Mouse (Mus musculus) myocyte (in vitro differentiated cells): ENCODE data around the gene Shld1. TPM values are rescaled to one million over a fixed set of nuclear protein-coding genes. Genes with fewer than 3 reads are reported as not detected.
A peak's percentile ranks its signal among the peaks of the same experiment; 100 is the strongest.

Source experiments
- H3K27me3 ChIP-seq: one replicate; pipeline ENCODE4 v1.6.1; 2011; ENCODE audit not compliant: control insufficient read depth, insufficient read depth, insufficient read length
- H3K36me3 ChIP-seq: one replicate; pipeline ENCODE4 v1.6.1; 2011; ENCODE audit not compliant: control insufficient read depth, insufficient read depth
- H3K4me2 ChIP-seq: one replicate; pipeline ENCODE4 v1.6.1; 2011; ENCODE audit warnings: low read depth, control low read depth
- H3K4me3 ChIP-seq: one replicate; pipeline ENCODE4 v1.5.1; 2011; ENCODE audit warnings: mild to moderate bottlenecking, control low read depth, moderate library complexity
- H3K79me2 ChIP-seq: one replicate; pipeline ENCODE4 v1.6.1; 2011; ENCODE audit not compliant: control insufficient read depth, insufficient read depth
- H3ac ChIP-seq: one replicate; pipeline ENCODE4 v1.6.1; 2011; ENCODE audit not compliant: control insufficient read depth, insufficient read length
- CEBPB ChIP-seq: IDR thresholded peaks from 2 replicates; pipeline ENCODE4 v1.6.1; 2011; ENCODE audit warnings: mild to moderate bottlenecking, moderate library complexity; ENCODE audit not compliant: poor library complexity, insufficient read depth, severe bottlenecking
- E2F4 ChIP-seq: IDR thresholded peaks from one replicate; pipeline ENCODE4 v1.6.1; 2011; ENCODE audit warnings: mild to moderate bottlenecking, control low read depth, moderate library complexity; ENCODE audit not compliant: insufficient read depth
- MAX ChIP-seq: IDR thresholded peaks from one replicate; pipeline ENCODE4 v1.6.1; 2011; ENCODE audit warnings: low read depth, mild to moderate bottlenecking, control low read depth
- MYOD1 ChIP-seq, 3 experiments: IDR thresholded peaks; one replicate each; pipeline ENCODE4 v1.6.1; 2011; ENCODE audit warnings: control low read depth in 2 of 3, low read depth in 2 of 3, mild to moderate bottlenecking in 2 of 3, moderate library complexity in 1 of 3; ENCODE audit not compliant: insufficient read length in 2 of 3, control insufficient read depth in 1 of 3
- MYOG ChIP-seq, 3 experiments: IDR thresholded peaks; one replicate each; pipeline ENCODE4 v1.6.1; 2011; ENCODE audit warnings: control low read depth in 2 of 3, low read depth in 2 of 3, mild to moderate bottlenecking in 2 of 3; ENCODE audit not compliant: insufficient read length in 2 of 3, control insufficient read depth in 1 of 3, insufficient read depth in 1 of 3
- POLR2A ChIP-seq: IDR thresholded peaks from one replicate; pipeline ENCODE4 v1.6.1; 2011; ENCODE audit warnings: low read depth, mild to moderate bottlenecking, control low read depth, moderate library complexity; ENCODE audit not compliant: insufficient read length
- POLR2AphosphoS2 ChIP-seq: IDR thresholded peaks from one replicate; pipeline ENCODE4 v1.6.1; 2011; ENCODE audit warnings: low read depth, control low read depth; ENCODE audit not compliant: insufficient read length
- REST ChIP-seq: IDR thresholded peaks from one replicate; pipeline ENCODE4 v1.6.1; 2011; ENCODE audit warnings: mild to moderate bottlenecking, control low read depth, moderate library complexity; ENCODE audit not compliant: insufficient read depth, insufficient read length
- SRF ChIP-seq: IDR thresholded peaks from one replicate; pipeline ENCODE4 v1.6.1; 2011; ENCODE audit warnings: low read depth; ENCODE audit not compliant: control insufficient read depth, insufficient read length
- TCF12 ChIP-seq: IDR thresholded peaks from one replicate; pipeline ENCODE4 v1.6.1; 2011; ENCODE audit warnings: mild to moderate bottlenecking, control low read depth; ENCODE audit not compliant: poor library complexity, insufficient read depth, severe bottlenecking
- TCF3 ChIP-seq: IDR thresholded peaks from one replicate; pipeline ENCODE4 v1.6.1; 2011; ENCODE audit warnings: low read depth, control low read depth; ENCODE audit not compliant: insufficient read length
- USF1 ChIP-seq: IDR thresholded peaks from one replicate; pipeline ENCODE4 v1.6.1; 2011; ENCODE audit warnings: low read depth, mild to moderate bottlenecking, control low read depth, moderate library complexity
- polyA plus RNA-seq: library from polyadenylated mRNA; unstranded; fragments of >200 nt; fragmentation: generic; extraction: Trizol; gene quantifications from one replicate; pipeline ENCODE4 v1.2.1, GENCODE M21; 2012; ENCODE audit warnings: missing spikeins

The Shld1 gene
- polyA plus RNA-seq, 1 experiment: 5.1 TPM

GRCm38 (mm10) chr2:132770822-132771221, 84.1 kb downstream of the Shld1 start:
- H3ac ChIP-seq: no peak overlapping the region
- no peak overlapping the region for H3K4me2 ChIP-seq
- H3K27me3 ChIP-seq: no peaks in the 10 kb centered on the region
- H3K79me2 ChIP-seq: no peaks in the 10 kb centered on the region
- TF ChIP-seq SRF (no peak), POLR2AphosphoS2 (no peak)
- no peak overlapping the region for H3K4me3 ChIP-seq
- no peaks in the 10 kb centered on the region for H3K36me3 ChIP-seq

GRCm38 (mm10) chr2:132780978-132781377, 94.2 kb downstream of the Shld1 start, which contains the start of gene Chgb:
Chgb (plus strand) TSS chr2:132781278.
- no peak within 1 kb of the TSS for H3K4me2 ChIP-seq
- TF ChIP-seq POLR2AphosphoS2 (no peak), MYOD1 (IDR thresholded peaks at IDR 0.05; ENCODE audit: control insufficient read depth in 1 of 3, insufficient read length in 2 of 3, low read depth in 2 of 3) (no peak), POLR2A (no peak), REST (no peak), TCF3 (no peak), USF1 (no peak), CEBPB (no peak), TCF12 (no peak), SRF (no peak), E2F4 (no peak), MYOG (IDR thresholded peaks at IDR 0.05; ENCODE audit: control insufficient read depth in 1 of 3, insufficient read depth in 1 of 3, insufficient read length in 2 of 3, low read depth in 2 of 3) (no peak)
- H3K27me3 ChIP-seq: no peaks in the 10 kb centered on the region
- no peak within 1 kb of the TSS for H3ac ChIP-seq
- H3K36me3 ChIP-seq: no peaks in the 10 kb centered on the region
- no peaks in the 10 kb centered on the region for H3K79me2 ChIP-seq
- H3K4me3 ChIP-seq: no peak within 1 kb of the TSS

GRCm38 (mm10) chr2:132781439-132782068, 94.8 kb downstream of the Shld1 start:
- Histone ChIP-seq H3K36me3 (no peaks in the 10 kb centered on the region), H3K27me3 (no peaks in the 10 kb centered on the region), H3K4me3 (no peak overlapping the region), H3K4me2 (no peak overlapping the region), H3K79me2 (no peaks in the 10 kb centered on the region), H3ac (no peak overlapping the region)
- TF ChIP-seq MYOG (IDR thresholded peaks at IDR 0.05; ENCODE audit: control insufficient read depth in 1 of 3, insufficient read depth in 1 of 3, insufficient read length in 2 of 3, low read depth in 2 of 3) (peak in 2 of 3 experiments; percentile 49 to 62), TCF3 (no peak), SRF (no peak), E2F4 (no peak), POLR2A (no peak), MAX (peak; percentile 84), MYOD1 (IDR thresholded peaks at IDR 0.05; ENCODE audit: control insufficient read depth in 1 of 3, insufficient read length in 2 of 3, low read depth in 2 of 3) (peak in 2 of 3 experiments; percentile 28 to 56), CEBPB (no peak), TCF12 (no peak), REST (peak; percentile 88), POLR2AphosphoS2 (no peak), USF1 (no peak)

GRCm38 (mm10) chr2:132784039-132784438, 97.3 kb downstream of the Shld1 start:
- Histone ChIP-seq H3ac (no peak overlapping the region), H3K79me2 (no peaks in the 10 kb centered on the region)

More at GRCm38 (mm10) chr2:132784039-132784438, 97.3 kb downstream of the Shld1 start:
- no peak overlapping the region for H3K4me2 ChIP-seq
- H3K36me3 ChIP-seq: no peaks in the 10 kb centered on the region
- H3K27me3 ChIP-seq: no peaks in the 10 kb centered on the region
- TF ChIP-seq MYOD1 (IDR thresholded peaks at IDR 0.05; ENCODE audit: control insufficient read depth in 1 of 3, insufficient read length in 2 of 3, low read depth in 2 of 3): no peak
- no peak for TF ChIP-seq POLR2A
- no peak for TF ChIP-seq SRF
- no peak for TF ChIP-seq TCF12
- no peak for TF ChIP-seq CEBPB
- no peak for TF ChIP-seq E2F4
- TF ChIP-seq MAX: no peak
- no peak for TF ChIP-seq TCF3
- no peak for TF ChIP-seq REST
- no peak for TF ChIP-seq MYOG (IDR thresholded peaks at IDR 0.05; ENCODE audit: control insufficient read depth in 1 of 3, insufficient read depth in 1 of 3, insufficient read length in 2 of 3, low read depth in 2 of 3)
- no peak for TF ChIP-seq USF1
- TF ChIP-seq POLR2AphosphoS2: no peak
- no peak overlapping the region for H3K4me3 ChIP-seq
